Mouse (Mus musculus): ENCODE results near the gene Tex2. TPM values are rescaled to one million over a fixed set of nuclear protein-coding genes. Genes with fewer than 3 reads are reported as not detected.

The Tex2 gene
- polyA plus RNA-seq, 1 experiment from 2014 or later: 12.2 TPM

DNA sequence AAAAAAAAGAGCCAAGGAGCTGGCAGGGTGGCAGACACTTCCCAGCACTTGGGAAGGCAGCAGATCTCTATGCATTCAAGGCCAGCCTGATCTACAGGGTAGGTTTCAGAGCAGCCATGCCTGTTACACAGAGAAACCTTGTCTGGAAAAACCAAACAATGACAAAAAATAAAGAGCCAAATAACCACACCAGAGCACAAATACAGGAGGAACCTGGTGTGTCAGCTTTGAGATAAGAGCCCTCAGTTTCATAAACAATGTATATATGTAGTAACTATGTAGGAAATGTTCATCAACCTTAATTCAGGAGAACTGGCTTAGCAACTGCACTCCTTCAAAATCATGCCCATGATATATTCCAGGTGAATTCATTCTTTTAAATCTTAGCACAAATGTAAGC lies 109.1 kb downstream of the Tex2 start:
- 0 out of 2 replicates have a peak, but pooled peaks cover 2% of the 10 kb centered on the region for H3K36me3 ChIP-seq (ENCODE audit: control insufficient read depth, insufficient read depth, low read length)
- H3K27ac ChIP-seq (ENCODE audit: low read depth, low read length): no peak overlapping the region
- H3K4me3 ChIP-seq (ENCODE audit: low read depth, low read length): no peak overlapping the region
- no peaks in the 10 kb centered on the region for H3K9me3 ChIP-seq (ENCODE audit: control insufficient read depth, low read length)
- ATAC-seq (ENCODE audit: insufficient read depth, low FRiP score, low TSS enrichment) (no peak), DNase-seq (ENCODE audit: low spot score) (no peak)
- H3K27me3 ChIP-seq (ENCODE audit: control insufficient read depth, insufficient read depth, low read length): no peaks in the 10 kb centered on the region
- no peak overlapping the region for H3K9ac ChIP-seq (ENCODE audit: low read length)
- no peaks in the 10 kb centered on the region for H3K4me1 ChIP-seq (ENCODE audit: control insufficient read depth, insufficient read depth, low read length)
- no peak overlapping the region for H3K4me2 ChIP-seq (ENCODE audit: low read depth)

- no peak overlapping the region for H3K27ac ChIP-seq (ENCODE audit: low read depth, low read length)
- 78% methylated on average over 4 of the region's 4 CpGs for WGBS
- H3K4me3 ChIP-seq (ENCODE audit: low read depth, low read length): no peak overlapping the region
- no peaks in the 10 kb centered on the region for H3K27me3 ChIP-seq (ENCODE audit: control insufficient read depth, insufficient read depth, low read length)
- H3K9me3 ChIP-seq (ENCODE audit: control insufficient read depth, low read length): no peaks in the 10 kb centered on the region
- no peak overlapping the region for H3K4me2 ChIP-seq (ENCODE audit: low read depth)
- H3K4me1 ChIP-seq (ENCODE audit: control insufficient read depth, insufficient read depth, low read length): no peaks in the 10 kb centered on the region
- ATAC-seq (ENCODE audit: insufficient read depth, low FRiP score, low TSS enrichment) (no peak), DNase-seq (ENCODE audit: low spot score) (no peak)
- H3K36me3 ChIP-seq (ENCODE audit: control insufficient read depth, insufficient read depth, low read length): no peaks in the 10 kb centered on the region
- no peak overlapping the region for H3K9ac ChIP-seq (ENCODE audit: low read length)
Observed at GRCm38 (mm10) chr11:106503425-106503717, 109.9 kb downstream of the Tex2 start.

DNA sequence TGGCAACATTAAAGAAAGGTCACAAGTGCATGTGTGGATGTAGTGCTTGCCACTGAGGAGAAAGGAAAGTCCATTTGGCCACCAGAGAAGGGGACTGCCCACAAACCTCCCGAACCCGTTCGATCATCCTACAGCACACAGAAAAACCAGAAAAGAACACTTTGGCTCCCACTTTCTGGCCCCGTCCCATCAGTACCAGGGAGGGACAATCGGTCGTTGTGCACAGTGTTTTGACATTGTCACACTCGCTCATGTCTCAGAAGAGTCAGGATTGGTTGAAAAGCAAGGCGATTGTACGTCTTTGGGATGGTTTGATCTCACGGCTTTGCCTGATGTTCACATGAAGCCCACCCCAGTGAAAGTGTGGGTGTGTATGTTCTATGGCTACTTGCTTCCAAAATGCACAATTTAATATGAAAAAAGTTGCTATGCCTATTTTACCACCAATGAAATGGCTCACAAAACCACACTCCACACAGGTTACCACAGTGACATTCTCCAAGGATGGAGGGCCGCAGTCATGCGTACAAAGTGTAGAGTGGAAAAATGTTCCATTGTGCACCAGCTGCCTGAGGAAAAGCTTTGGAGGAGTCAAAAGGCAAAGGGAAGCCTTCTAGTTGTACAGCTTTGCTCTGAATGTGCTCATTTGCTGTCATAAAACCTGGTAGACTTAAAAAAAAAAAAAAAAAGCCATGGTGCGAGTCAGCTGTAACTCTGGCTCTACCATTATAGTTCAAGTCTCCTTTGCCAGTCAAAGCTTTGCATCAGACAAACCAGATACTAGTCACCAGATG lies 110.4 kb downstream of the Tex2 start:
- no peaks in the 10 kb centered on the region for H3K9me3 ChIP-seq (ENCODE audit: control insufficient read depth, low read length)
- H3K36me3 ChIP-seq (ENCODE audit: control insufficient read depth, insufficient read depth, low read length): no peaks in the 10 kb centered on the region
- DNase-seq (ENCODE audit: low spot score) (no peak), ATAC-seq (ENCODE audit: insufficient read depth, low FRiP score, low TSS enrichment) (no peak)
- 0 out of 2 replicates have a peak overlapping the region, but pooled peaks have one; percentile 11 for H3K27ac ChIP-seq (ENCODE audit: low read depth, low read length)
- H3K27me3 ChIP-seq (ENCODE audit: control insufficient read depth, insufficient read depth, low read length): no peaks in the 10 kb centered on the region
- H3K4me2 ChIP-seq (ENCODE audit: low read depth): no peak overlapping the region
- no peak overlapping the region for H3K9ac ChIP-seq (ENCODE audit: low read length)
- no peak overlapping the region for H3K4me3 ChIP-seq (ENCODE audit: low read depth, low read length)
- whole genome bisulfite sequencing: 62% methylated on average over 13 of the region's 13 CpGs
- no peaks in the 10 kb centered on the region for H3K4me1 ChIP-seq (ENCODE audit: control insufficient read depth, insufficient read depth, low read length)

DNA sequence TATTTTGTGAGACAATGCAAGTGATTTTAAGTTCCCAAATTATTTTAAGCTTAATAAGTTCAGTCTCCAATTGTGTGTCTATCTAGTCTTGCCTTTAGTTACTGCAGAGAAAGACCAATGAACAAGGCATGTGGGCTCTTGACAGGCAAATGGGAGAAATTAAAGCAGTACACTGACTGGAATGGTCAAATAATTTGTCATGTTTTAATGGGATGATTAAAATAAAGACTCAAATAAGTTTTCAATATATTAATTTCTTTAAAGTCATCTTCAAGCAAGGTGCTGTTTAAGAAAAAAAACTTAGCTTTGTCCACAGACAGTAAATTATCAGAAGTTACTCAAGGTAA lies 111.1 kb downstream of the Tex2 start:
- ATAC-seq (ENCODE audit: insufficient read depth, low FRiP score, low TSS enrichment) (no peak), DNase-seq (ENCODE audit: low spot score) (no peak)
- H3K27ac ChIP-seq (ENCODE audit: low read depth, low read length): peak overlapping the region; percentile 91
- H3K4me3 ChIP-seq (ENCODE audit: low read depth, low read length): peak overlapping the region; percentile 64; the same call in 1 of the 2 replicates
- H3K4me1 ChIP-seq (ENCODE audit: control insufficient read depth, insufficient read depth, low read length): no peaks in the 10 kb centered on the region
- H3K9me3 ChIP-seq (ENCODE audit: control insufficient read depth, low read length): no peaks in the 10 kb centered on the region
- H3K36me3 ChIP-seq (ENCODE audit: control insufficient read depth, insufficient read depth, low read length): no peaks in the 10 kb centered on the region
- peak overlapping the region; percentile 94 for H3K9ac ChIP-seq (ENCODE audit: low read length)
- H3K27me3 ChIP-seq (ENCODE audit: control insufficient read depth, insufficient read depth, low read length): no peaks in the 10 kb centered on the region
- H3K4me2 ChIP-seq (ENCODE audit: low read depth): peak overlapping the region; percentile 65

GRCm38 (mm10) chr11:106501308-106502158 lies 111.7 kb downstream of the Tex2 start:
- Histone ChIP-seq H3K36me3 (ENCODE audit: control insufficient read depth, insufficient read depth, low read length) (no peaks in the 10 kb centered on the region), H3K4me2 (ENCODE audit: low read depth) (peak overlapping the region; percentile 65), H3K27me3 (ENCODE audit: control insufficient read depth, insufficient read depth, low read length) (no peaks in the 10 kb centered on the region), H3K4me3 (ENCODE audit: low read depth, low read length) (peak overlapping the region; percentile 64), H3K9ac (ENCODE audit: low read length) (peak overlapping the region; percentile 94), H3K27ac (ENCODE audit: low read depth, low read length) (peak overlapping the region; percentile 91), H3K4me1 (ENCODE audit: control insufficient read depth, insufficient read depth, low read length) (no peaks in the 10 kb centered on the region), H3K9me3 (ENCODE audit: control insufficient read depth, low read length) (no peaks in the 10 kb centered on the region)
- peak; percentile 75 for DNase-seq (ENCODE audit: low spot score)
- WGBS: under 1% methylated on average over 22 of the region's 22 CpGs
- ATAC-seq (ENCODE audit: insufficient read depth, low FRiP score, low TSS enrichment): peak; percentile 83

GRCm38 (mm10) chr11:106500393-106501307 lies 112.6 kb downstream of the Tex2 start:
- DNase-seq (ENCODE audit: low spot score) (peak; percentile 92), ATAC-seq (ENCODE audit: insufficient read depth, low FRiP score, low TSS enrichment) (peak; percentile 96)
- H3K27ac ChIP-seq (ENCODE audit: low read depth, low read length): peak overlapping the region; percentile 91
- peak overlapping the region; percentile 64 for H3K4me3 ChIP-seq (ENCODE audit: low read depth, low read length)
- H3K4me2 ChIP-seq (ENCODE audit: low read depth): peak overlapping the region; percentile 65
- H3K27me3 ChIP-seq (ENCODE audit: control insufficient read depth, insufficient read depth, low read length): no peaks in the 10 kb centered on the region
- no peaks in the 10 kb centered on the region for H3K9me3 ChIP-seq (ENCODE audit: control insufficient read depth, low read length)
- peak overlapping the region; percentile 94 for H3K9ac ChIP-seq (ENCODE audit: low read length)
- under 1% methylated on average over 54 of the region's 55 CpGs for whole genome bisulfite sequencing
- no peaks in the 10 kb centered on the region for H3K4me1 ChIP-seq (ENCODE audit: control insufficient read depth, insufficient read depth, low read length)
- no peaks in the 10 kb centered on the region for H3K36me3 ChIP-seq (ENCODE audit: control insufficient read depth, insufficient read depth, low read length)

DNA sequence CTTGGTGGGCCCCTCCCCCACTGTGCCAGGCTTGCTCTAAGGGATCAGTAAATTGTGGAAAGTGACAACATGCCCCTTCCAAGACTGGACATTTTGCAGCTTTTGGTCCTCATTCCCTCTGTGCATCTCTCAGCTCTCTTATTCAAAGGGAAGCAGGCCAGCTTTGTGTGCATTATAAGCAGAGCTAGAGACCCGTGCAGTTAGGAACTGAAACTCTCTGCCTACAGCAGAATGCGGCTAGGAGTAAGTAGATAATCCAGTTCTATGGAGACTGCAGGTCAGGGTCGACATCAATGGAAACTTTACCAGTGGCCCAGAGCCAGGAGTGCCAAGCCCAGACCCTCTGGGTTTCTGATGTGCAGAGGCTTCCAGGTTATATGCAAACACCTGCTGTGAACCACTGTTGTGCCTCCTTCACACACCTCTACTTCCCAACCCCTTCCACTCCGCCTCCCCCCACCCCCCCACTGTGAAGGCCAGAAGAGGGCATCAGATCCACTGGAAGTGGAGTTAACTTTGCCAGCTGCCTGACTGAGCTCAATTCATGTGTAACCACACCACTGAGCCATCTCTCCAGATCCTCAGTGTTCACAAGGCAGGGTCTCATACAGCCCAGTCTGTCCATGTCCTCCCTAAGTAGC lies 114.4 kb downstream of the Tex2 start:
- Histone ChIP-seq H3K27ac (ENCODE audit: low read depth, low read length) (no peak overlapping the region), H3K4me1 (ENCODE audit: control insufficient read depth, insufficient read depth, low read length) (no peaks in the 10 kb centered on the region), H3K36me3 (ENCODE audit: control insufficient read depth, insufficient read depth, low read length) (no peaks in the 10 kb centered on the region), H3K27me3 (ENCODE audit: control insufficient read depth, insufficient read depth, low read length) (no peaks in the 10 kb centered on the region), H3K9me3 (ENCODE audit: control insufficient read depth, low read length) (no peaks in the 10 kb centered on the region), H3K4me2 (ENCODE audit: low read depth) (no peak overlapping the region), H3K4me3 (ENCODE audit: low read depth, low read length) (no peak overlapping the region), H3K9ac (ENCODE audit: low read length) (no peak overlapping the region)
- ATAC-seq (ENCODE audit: insufficient read depth, low FRiP score, low TSS enrichment) (no peak), DNase-seq (ENCODE audit: low spot score) (no peak)
- WGBS: 29% methylated on average over 4 of the region's 4 CpGs

DNA sequence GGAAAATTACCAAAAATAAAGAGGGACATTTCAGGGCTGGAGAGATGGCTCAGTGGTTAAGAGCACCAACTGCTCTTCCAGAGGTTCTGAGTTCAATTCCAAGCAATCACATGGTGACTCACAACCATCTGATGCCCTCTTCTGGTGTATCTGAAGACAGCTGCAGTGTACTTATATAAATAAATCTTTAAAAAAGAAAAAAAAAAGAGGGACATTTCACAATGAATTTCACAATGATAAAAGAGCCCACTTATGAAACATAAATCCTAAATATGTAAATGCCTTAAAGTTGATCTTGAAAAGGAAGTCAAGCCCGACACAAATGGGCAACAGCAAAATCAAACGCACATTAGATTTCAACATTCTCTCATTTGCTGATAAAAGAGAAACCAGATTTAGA lies 115.3 kb downstream of the Tex2 start:
- Histone ChIP-seq H3K4me1 (ENCODE audit: control insufficient read depth, insufficient read depth, low read length) (no peaks in the 10 kb centered on the region), H3K27ac (ENCODE audit: low read depth, low read length) (no peak overlapping the region), H3K36me3 (ENCODE audit: control insufficient read depth, insufficient read depth, low read length) (no peaks in the 10 kb centered on the region), H3K27me3 (ENCODE audit: control insufficient read depth, insufficient read depth, low read length) (no peaks in the 10 kb centered on the region), H3K4me2 (ENCODE audit: low read depth) (no peak overlapping the region), H3K9ac (ENCODE audit: low read length) (no peak overlapping the region), H3K9me3 (ENCODE audit: control insufficient read depth, low read length) (no peaks in the 10 kb centered on the region), H3K4me3 (ENCODE audit: low read depth, low read length) (no peak overlapping the region)
- no peak for DNase-seq (ENCODE audit: low spot score)
- 95% methylated on average over 2 of the region's 2 CpGs for WGBS
- ATAC-seq (ENCODE audit: insufficient read depth, low FRiP score, low TSS enrichment): no peak

Data from neural tube, embryonic 11.5 days (tissue).